Mouse (Mus musculus) neural tube, embryonic 10.5 days (tissue): ENCODE measurements around the gene Cntnap2.

ENCODE experiments used
- DNase-seq: peaks from one replicate; pipeline ENCODE4 v3.0.0-alpha.2; 2017; ENCODE audit warnings: low spot score; ENCODE audit errors: extremely low spot score

The Cntnap2 gene

GRCm38 (mm10) chr6:47340813-47341502 lies 2281.8 kb downstream of the Cntnap2 start:
- DNase-seq = no peak

GRCm38 (mm10) chr6:47341503-47341884 lies 2282.3 kb downstream of the Cntnap2 start:
- DNase-seq = no peak

- DNase-seq = no peak
These were observed 2284.1 kb downstream of the Cntnap2 start for GRCm38 (mm10) chr6:47343245-47343644.

- DNase-seq = no peak
These were observed 2285.5 kb downstream of the Cntnap2 start for GRCm38 (mm10) chr6:47344696-47345095.

GRCm38 (mm10) chr6:47350100-47350690 lies 2291.0 kb downstream of the Cntnap2 start:
- no peak for DNase-seq
